Mouse (Mus musculus) stomach, postnatal 0 days (tissue): ENCODE data around the gene Cct7.

Experiments
- CTCF ChIP-seq: IDR thresholded peaks from 2 replicates; pipeline ENCODE4 v1.5.1; 2016; ENCODE audit warnings: antibody characterized with exemption, low read depth, mild to moderate bottlenecking, moderate library complexity
- EP300 ChIP-seq: optimal IDR thresholded peaks from 2 replicates; pipeline ENCODE3; 2016; ENCODE audit warnings: antibody characterized with exemption

GRCm38 (mm10) chr6:85450697-85451663 lies at the start of gene Cct7:
- TF ChIP-seq CTCF (peak; percentile 77), EP300 (no peak)
